Mouse (Mus musculus): Measurements from ENCODE around the gene Myo18a.
A peak's percentile ranks its signal among the peaks of the same experiment; 100 is the strongest.
"Not testable (repeated sequence)": the region's sequence is repeated elsewhere in the genome, so short reads cannot be mapped to it uniquely, and the experiment has no call there.

Gene Myo18a

DNA sequence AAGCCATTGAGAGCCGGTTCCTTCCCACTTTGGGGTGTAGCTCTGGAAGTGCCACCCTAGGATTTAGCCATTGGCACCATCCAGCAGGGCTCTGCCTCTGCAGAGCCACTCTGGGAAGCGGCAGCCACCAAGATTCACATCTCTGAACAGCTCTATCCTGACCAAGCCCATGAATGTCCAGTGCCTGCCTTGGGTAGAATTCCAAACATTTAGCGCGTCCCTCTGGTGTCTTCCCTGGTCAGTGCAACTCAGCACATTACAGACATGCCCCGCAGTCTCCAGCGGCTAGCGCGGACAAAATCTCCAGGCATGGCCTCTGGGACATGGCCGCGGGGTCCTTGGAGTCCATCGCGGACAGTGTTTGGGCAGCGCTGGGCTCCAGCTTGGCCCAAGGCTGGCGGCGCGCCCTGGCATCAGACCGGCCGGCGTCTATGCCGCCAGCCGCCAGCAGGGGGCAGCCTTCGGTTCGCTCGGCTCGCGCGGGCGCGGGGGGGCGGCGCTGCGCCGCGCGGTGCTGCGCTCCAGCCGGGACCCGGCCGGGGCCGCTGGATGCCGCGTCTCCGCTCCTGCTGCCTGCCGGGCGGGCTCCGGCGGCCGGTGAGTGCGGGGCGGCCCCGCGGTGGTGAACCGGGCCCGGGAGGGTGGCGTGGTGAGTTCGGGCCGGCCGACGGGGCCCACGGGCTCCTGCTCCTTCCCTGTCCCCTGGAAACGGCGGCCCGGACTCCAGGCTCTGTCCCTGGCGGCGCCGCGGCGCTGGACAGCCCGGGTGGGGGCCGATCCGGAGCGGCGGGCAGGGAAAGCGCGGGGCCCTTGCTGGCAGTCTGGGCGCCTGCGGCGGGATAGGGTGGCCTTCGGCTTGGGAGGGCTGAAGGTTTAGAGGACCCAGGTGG lies at the start of gene Myo18a:
Myo18a (plus strand) TSS at position 464 of the 890 bp plus-strand sequence.
- peak; percentile 81 for DNase-seq (ENCODE audit: low spot score)

DNA sequence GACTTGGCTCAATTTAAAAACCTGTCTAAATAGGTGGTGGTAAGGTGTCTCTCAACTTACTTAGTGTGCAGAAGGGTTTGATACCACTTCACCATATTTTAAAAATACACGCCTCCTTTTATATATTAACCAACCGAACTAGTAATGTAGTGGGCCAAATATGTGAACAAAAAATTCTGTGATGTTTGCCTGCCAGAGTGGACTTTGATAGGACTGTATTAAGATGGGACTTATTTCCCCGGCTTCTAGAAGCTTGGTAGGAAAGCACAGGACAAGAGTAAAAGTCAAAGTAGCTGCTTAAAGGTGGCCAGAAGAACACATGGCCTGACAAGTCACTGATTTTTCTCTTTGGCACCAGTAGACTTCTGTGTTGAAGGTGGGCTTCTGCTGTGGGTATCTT lies 49.3 kb upstream of the Myo18a start:
- no peak for DNase-seq (ENCODE audit: low spot score)

DNA sequence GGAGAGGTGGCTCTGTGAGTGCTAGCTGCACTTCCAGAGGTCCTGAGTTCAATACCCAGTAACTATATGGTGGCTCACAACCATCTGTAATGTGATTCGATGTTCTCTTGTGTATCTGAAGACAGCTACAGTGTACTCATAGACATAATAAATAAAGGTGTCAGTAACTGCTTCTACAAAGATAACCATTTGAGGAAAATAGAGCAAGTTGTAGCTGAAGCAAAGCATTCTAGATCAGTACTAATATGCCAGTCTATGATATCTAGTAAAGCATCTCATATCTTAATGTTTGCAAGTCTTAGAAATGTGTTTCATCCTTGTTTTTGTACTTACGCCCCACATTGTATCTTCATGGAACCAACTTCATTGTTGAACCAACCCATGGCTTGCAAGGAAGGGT lies 44.0 kb upstream of the Myo18a start:
- no peak for DNase-seq (ENCODE audit: low spot score)

GRCm38 (mm10) chr11:77721389-77721788 lies 41.7 kb upstream of the Myo18a start:
- no peak for DNase-seq (ENCODE audit: low spot score)

DNA sequence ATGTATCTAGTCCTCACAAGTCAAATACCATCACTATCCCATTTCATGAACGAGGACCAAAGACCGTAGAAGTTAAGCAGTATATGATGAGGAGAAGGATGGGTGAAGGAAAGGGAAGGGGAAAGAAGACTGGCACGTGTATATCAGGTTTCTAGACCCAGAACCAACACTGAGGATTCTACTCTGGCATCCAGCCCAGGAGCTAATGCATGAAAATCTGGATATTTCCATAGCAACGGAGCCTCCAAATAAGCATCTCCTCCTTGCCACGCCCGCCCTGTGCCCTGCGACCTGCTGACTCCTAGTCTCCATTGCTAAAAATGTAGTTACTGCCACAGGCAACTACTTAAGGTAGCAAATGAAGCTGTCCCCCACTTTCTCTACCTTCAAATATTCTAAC lies 38.3 kb upstream of the Myo18a start:
- DNase-seq (ENCODE audit: low spot score): no peak

GRCm38 (mm10) chr11:77725183-77725582 lies 37.9 kb upstream of the Myo18a start, which contains the start of gene Cryba1:
Cryba1 (minus strand) TSS chr11:77725283.
- DNase-seq (ENCODE audit: low spot score): no peak

GRCm38 (mm10) chr11:77728587-77728986 lies 34.5 kb upstream of the Myo18a start:
- DNase-seq (ENCODE audit: low spot score): peak; percentile 22

DNA sequence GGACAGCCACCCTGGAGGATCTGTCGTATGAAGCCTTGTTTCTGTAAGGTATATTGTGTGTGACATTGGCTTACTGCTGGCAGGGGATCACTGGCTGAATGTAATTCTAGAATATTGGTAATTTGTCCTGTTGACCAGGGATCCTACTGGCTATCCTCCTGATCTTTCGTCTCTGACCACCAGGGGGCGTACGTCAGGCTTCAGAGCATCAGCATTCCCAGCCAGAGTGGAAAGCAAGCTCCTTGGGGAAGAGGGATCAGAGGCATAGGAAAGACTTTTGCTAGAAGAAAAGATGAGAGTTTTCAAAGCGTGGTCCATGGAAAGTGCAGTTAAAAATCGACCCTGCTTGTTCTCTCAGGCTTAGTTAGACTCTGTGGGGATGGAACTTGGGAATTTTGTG lies 25.8 kb upstream of the Myo18a start:
- DNase-seq (ENCODE audit: low spot score): peak; percentile 90

GRCm38 (mm10) chr11:77738555-77738954 lies 24.5 kb upstream of the Myo18a start:
- no peak for DNase-seq (ENCODE audit: low spot score)

DNA sequence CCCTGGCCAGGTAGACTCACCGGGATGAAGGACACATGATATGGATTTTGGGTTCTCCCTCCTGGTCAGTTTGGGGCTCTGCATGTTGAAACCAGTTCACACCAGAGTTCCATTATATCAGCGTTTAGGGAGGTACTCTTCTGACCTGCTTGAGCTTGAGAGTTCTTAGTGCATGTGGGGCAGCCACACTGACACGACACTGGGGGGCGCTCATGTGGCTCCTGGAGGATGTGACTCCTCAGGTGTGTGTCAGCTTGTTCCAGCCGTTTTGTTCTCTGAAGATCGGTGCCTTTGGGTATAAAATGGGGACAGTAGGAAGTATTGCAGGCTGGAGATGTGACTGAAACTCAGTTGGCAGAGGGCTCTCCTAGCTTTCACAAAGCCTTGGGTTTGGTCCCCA lies 19.1 kb upstream of the Myo18a start:
- no peak for DNase-seq (ENCODE audit: low spot score)

DNA sequence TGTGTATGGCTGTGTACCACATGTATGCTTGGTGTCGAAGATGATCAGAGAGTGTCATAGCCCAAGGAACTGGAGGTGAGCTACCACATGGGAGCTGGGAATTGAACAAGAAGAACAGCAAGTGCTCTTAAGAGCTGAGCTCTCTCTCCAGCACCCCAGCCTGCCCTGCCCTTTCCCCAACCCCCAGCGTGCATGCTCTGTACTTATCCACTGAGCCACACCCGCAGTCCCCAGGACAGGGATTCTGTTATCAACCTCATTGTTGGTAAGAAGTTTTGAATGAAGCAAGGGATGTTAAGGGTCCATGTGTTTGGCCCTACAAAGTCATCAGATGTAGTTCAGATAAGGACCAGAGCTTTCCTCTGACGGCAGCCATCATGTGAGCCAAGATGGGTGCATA lies 16.4 kb upstream of the Myo18a start:
- DNase-seq (ENCODE audit: low spot score): no peak

DNA sequence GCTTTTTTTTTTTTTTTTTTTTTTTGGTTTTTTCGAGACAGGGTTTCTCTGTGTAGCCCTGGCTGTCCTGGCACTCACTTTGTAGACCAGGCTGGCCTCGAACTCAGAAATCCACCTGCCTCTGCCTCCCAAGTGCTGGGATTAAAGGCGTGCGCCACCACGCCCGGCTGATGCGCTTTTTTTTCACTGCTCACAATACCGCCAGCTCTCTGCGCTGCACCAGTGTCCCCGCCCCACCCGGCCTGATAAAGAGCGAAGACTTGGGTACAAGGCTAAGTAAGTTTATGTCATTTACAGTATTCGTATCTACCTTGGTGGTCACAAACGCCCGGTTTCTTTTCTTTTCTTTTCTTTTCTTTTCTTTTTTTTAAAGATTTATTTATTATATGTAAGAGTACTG lies 15.9 kb upstream of the Myo18a start:
- not testable (repeated sequence) for DNase-seq (ENCODE audit: low spot score)

DNA sequence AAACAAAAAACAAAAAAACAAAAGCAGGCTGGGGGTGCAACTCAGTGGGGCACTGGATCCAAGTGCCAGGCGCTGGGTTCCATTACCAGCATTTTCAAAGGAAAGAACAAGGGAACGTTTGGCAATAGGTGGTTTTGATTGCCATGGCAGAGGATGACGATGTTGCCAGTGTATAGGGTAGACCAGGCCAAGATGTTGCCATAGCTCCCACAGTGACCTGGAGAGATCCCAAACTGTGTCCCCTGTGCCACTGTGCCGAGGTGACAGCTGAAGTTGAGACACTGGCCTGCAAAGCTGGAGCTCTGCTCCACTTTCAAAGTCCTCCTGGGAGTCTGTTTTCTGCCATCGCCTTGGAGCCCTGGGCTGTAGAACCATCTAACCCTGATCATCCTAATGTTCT lies 14.1 kb upstream of the Myo18a start:
- DNase-seq (ENCODE audit: low spot score): no peak

DNA sequence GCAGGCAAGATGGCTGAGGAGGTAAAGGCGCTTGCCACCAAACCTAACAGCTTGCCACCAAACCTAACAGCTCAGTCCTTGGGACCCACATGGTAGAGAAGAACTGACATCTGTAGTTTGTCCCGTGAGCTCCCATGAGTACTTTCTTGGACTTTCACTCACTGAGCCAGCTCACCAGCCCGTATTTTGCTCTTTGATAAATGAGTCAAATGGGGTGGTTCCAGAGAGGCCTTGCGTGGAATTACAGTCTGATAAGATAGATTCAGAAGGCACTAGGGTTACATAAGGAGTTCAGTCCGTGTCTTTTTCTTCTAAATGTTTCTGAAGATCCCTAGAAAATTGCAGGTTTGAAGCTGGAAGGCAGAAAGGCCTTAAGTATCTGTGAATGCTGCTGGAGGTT lies 10.5 kb upstream of the Myo18a start:
- DNase-seq (ENCODE audit: low spot score): no peak

- DNase-seq (ENCODE audit: low spot score): no peak
These were observed 9.6 kb upstream of the Myo18a start for GRCm38 (mm10) chr11:77753469-77753868.

DNA sequence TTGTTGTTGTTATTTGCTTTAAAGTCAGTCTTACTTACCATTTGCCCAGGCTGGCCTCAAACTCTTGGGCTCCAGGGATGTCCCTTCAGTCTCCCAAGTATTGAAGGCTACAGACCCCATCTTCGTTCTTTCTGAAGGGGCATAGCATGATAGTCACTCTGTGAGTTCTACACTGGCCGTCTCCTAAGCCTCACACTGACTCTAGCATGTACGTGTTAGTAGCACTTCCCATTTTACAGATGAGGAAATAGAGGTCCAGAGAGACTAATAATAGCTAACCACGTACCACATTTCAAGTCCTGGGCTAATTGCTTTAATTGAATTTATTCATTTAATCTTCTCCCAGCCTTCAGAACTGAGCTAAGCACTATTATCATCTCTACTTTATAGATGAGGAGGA lies 3.0 kb upstream of the Myo18a start:
- DNase-seq (ENCODE audit: low spot score): no peak

- peak; percentile 21 for DNase-seq (ENCODE audit: low spot score)
These were observed 761 bp downstream of the Myo18a start for GRCm38 (mm10) chr11:77763673-77764340.

GRCm38 (mm10) chr11:77764694-77765458 lies 1.8 kb downstream of the Myo18a start:
- DNase-seq (ENCODE audit: low spot score): no peak

DNA sequence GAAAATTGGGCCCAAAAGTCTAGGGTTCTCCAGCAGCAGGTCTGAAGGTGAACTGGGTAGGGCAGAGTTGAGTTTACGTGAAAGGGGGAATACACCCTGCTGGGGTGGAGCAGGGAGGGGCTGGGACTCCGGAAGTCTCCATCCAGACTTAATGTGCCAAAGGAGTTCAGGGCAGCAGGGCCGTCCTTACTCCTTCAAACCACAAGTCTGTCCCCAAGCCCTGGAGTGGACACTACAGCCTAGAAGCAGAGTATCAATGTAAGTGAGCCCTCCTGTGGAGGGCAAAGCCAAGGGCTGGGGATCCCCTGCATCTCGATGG lies 2.4 kb downstream of the Myo18a start:
- DNase-seq (ENCODE audit: low spot score): no peak

DNA sequence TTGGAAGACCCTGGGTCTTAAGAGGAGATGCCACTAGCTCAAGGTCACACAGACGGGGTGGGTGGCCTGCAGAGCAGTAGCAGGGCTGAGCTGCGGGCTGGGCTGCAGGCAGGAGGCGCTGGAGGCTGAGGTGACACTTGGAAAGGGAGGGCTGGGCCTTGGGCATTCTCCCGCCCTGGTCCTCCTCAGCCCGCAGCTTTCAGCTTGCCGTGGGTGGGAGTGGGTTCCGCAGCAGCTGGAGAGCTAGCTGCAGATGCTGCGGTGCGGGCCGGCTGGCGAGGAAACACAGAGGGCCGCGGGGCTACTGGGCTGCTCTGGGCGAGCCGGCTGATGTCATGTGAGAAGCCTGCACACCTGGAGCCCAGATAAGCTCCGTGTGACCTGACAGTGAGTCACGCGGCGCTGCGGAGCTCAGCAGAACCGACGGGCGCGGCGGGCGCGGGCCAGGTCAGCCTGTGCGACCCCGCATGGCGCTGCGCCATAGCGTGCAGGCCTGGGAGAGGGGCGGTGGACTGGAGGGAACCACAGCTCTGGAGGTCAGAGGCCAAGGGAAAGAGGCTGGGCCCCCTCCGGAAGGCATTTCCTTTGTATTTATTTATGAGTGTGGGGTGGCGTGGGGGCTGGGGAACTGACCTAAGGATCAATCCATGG lies 3.4 kb downstream of the Myo18a start:
- DNase-seq (ENCODE audit: low spot score): no peak

- no peak for DNase-seq (ENCODE audit: low spot score)
These were observed 6.5 kb downstream of the Myo18a start for GRCm38 (mm10) chr11:77769496-77769895.

- no peak for DNase-seq (ENCODE audit: low spot score)
These were observed 7.3 kb downstream of the Myo18a start for GRCm38 (mm10) chr11:77770346-77770745.
